Mouse (Mus musculus) testis, postnatal 14 days (tissue): Measurements from ENCODE around the gene Sphk2.
A peak's percentile ranks its signal among the peaks of the same experiment; 100 is the strongest.

ENCODE experiments used
- DNase-seq: peaks from one replicate; pipeline ENCODE4 v3.0.0; 2021; ENCODE audit warnings: low spot score

Gene Sphk2

GRCm38 (mm10) chr7:45717918-45718297 lies at the start of gene Sphk2:
TSS of gene Sphk2 (minus strand) at chr7:45718002.
- peak; percentile 98 for DNase-seq

DNA sequence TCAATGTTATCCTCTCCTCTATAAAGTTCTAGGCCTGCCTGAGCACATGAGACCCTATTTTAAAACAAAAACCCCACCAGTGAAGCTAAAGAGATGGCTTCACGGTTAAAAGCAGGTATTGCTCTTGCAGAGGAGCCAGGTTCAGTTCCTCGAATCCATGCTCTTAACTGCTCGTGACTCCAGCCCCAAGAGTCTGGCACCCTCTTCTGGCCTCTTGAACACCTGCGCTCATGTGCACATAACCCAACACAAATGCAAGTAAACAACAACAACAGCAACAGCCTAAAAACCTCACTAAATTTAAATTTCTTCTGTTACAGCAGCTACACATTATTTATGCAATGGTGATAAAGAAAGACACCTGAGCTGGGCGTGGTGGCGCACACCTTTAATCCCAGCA lies 49.7 kb upstream of the Sphk2 start:
- DNase-seq, result no peak

- no peak for DNase-seq
Observed at GRCm38 (mm10) chr7:45766764-45767163, 49.0 kb upstream of the Sphk2 start.

GRCm38 (mm10) chr7:45765995-45766394 lies 48.2 kb upstream of the Sphk2 start:
- no peak for DNase-seq

DNA sequence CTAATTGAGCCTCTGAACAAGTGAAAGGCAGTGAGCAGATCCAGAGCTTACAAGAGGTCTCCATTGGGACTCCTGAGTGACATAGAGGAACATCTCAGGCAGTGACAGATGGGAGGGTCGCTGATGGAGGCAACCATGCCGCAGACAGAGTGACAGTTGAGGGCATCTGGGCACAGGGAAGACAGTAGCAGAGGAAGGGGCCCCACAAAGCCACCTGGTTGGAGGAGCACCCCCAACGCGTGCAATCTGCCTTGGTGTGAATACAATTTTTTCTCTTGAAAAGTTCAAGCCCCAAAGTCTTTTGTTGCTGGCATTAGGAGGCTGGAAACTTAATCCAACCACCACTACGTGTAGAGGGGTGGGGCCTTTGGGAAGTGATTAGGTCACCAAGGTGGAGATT lies 42.3 kb upstream of the Sphk2 start:
- no peak for DNase-seq

GRCm38 (mm10) chr7:45759400-45759799 lies 41.6 kb upstream of the Sphk2 start:
- no peak for DNase-seq

DNA sequence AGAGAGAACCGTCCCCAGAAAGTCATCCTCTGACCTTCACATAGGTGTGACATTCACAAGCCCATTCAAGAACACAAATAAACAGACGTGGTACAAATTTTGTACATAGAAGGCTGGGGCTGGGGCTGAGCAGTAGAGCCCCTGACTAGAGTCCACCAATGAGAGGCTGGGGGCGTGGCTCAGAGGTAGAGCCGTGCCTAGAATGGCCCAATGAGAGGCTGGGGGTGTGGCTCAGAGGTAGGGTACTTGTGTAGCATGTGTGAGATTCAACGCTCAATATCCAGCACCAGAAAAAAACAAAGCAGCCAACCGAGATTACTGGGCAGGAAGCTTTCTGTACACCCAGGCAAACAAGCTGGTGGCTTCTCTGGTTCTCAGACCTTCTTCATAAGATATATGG lies 37.9 kb upstream of the Sphk2 start:
- peak; percentile 52 for DNase-seq

- DNase-seq, result no peak
Observed at GRCm38 (mm10) chr7:45750162-45750561, 32.4 kb upstream of the Sphk2 start.

GRCm38 (mm10) chr7:45749401-45749800 lies 31.6 kb upstream of the Sphk2 start:
- no peak for DNase-seq

- DNase-seq, result no peak
Observed at GRCm38 (mm10) chr7:45748110-45748509, 30.3 kb upstream of the Sphk2 start.

DNA sequence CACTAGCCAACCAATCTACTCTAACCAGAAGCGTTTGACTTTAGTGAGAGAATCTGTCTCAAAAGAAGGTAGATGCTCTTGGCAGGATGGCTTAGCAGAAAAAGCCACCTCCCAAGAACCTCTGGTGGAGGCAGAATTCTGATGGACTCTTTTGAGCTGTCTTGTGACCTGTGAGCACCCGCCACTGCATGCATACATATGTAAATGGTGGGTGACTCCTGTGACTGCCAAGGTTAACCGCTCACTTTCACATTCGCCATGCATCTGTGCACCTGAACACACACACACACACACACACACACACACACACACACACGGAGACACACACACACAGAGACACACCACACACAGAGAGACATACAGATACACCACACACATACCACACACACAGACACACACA lies 29.6 kb upstream of the Sphk2 start:
- DNase-seq, result no peak

- no peak for DNase-seq
Observed at GRCm38 (mm10) chr7:45746518-45746917, 28.7 kb upstream of the Sphk2 start.

GRCm38 (mm10) chr7:45744387-45744786 lies 26.6 kb upstream of the Sphk2 start:
- peak; percentile 81 for DNase-seq

DNA sequence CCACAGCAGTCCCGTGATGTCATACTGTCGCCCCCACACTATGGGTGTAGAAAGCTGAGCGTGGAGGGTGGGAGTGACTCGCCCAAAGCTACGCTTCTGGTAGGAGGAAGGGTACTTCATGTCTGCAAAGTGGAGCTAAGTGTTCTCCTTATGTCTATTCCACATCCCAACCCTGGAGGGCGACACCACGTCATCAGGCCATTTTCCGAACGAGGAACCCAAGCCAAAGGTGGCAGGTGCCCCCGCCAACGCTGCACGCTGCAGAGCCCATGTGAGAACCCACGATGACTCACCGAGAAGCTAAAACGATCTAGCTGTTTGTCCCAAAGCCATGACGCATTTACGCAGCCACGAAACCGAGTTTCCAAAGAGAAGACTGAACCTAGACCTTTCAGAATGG lies 24.5 kb upstream of the Sphk2 start:
- DNase-seq, result no peak

GRCm38 (mm10) chr7:45741777-45742176 lies 24.0 kb upstream of the Sphk2 start:
- DNase-seq, result no peak

- DNase-seq, result no peak
Observed at GRCm38 (mm10) chr7:45741308-45741707, 23.5 kb upstream of the Sphk2 start.

DNA sequence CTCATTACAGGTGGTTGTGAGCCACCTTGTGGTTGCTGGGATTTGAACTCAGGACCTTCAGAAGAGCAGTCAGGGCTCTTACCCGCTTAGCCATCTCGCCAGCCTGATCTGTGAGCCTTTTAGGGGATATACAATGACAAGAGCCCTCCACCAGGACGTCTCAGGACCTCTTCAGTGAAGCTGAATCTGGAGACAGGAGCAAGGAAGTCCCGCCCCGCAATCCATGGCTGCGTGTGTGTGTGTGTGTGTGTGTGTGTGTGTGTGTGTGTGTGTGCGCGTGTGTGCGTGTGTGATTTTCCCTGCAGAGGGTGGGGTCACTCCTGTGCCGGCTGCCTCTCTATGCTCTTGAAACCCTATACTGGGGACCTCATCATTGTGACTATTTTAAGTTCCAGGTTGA lies 22.0 kb upstream of the Sphk2 start:
- no peak for DNase-seq

DNA sequence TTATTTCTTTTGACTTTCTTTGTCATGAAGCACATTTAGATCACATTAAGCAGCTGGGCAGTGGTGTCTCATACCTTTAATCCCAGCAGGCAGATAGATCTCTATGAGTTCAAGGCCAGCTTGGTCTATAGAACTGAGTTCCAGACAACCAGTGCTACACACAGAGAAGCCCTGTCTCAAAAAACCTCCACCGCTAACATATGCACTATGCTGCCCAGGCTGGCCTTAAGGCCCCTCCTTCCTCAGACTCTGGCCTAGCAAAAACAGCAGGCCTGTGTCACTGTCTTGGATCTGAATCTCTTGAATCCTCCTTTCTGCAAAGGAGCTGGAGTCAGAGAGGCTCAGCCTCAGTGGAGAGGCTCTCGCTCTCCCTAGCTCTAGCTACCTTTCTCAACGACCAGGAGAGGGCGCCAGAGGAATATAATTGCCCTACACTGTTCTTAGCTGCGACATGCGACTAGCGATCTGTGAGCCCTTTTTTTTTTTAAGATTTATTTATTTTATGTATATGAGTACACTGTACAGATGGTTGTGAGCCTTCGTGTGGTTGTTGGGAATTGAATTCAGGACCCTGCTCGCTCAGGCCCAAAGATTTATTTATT lies 21.5 kb upstream of the Sphk2 start:
- DNase-seq, result peak; percentile 66

DNA sequence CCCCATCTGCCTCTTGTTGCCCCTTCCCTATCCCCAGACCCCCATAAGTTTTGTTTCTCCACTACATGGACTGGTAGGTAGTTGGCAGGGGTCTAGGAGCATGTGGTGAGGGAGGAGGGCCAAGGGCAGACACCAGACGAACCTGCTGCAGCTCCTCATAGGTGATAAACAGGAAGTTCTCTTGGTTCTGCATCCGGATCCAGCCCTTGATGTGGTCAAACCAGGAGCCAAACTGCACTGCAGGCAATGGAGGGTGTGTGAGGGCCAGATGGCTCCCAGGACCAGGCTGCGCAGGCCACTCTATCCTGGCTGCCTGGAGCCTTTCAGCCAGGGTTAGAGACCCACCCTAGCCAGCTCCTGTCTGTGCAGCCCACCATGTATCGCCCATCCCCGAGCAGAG lies 15.7 kb upstream of the Sphk2 start:
- no peak for DNase-seq

DNA sequence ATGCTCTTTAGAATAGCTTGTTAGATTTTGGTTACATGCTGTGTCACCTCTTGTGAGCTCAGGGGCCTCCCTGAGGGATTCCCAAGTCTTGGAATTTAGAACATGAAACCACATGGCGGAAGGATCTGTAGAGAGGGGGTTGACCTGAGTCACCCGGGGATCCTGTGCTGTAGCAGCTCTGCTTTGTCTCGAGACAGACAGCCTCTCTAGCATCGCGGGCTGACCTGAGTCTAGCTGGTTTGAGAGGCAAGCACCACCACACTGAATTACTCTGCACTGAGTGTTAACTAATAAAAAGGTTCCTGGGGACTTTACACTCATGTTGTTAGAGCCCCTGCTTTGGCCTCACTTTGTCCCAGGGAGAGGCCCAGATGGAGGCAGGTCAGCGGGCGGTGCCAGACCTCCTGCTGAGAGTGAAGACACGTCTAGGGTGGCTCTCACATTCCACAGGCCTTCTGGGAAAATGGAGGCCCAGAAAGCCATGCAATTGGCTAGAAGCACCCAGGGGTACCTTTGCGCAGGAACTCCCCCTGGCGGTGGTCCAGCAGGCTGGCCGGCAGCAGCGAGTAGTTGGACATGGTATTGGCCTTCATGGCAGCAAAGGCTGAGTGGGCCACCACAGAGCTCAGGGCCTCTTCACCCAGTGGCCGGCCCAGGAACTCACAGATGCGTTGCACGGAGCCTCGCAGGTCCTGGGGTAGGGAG lies 13.1 kb upstream of the Sphk2 start:
- DNase-seq, result no peak

GRCm38 (mm10) chr7:45727625-45728024 lies 9.8 kb upstream of the Sphk2 start:
- DNase-seq, result no peak

DNA sequence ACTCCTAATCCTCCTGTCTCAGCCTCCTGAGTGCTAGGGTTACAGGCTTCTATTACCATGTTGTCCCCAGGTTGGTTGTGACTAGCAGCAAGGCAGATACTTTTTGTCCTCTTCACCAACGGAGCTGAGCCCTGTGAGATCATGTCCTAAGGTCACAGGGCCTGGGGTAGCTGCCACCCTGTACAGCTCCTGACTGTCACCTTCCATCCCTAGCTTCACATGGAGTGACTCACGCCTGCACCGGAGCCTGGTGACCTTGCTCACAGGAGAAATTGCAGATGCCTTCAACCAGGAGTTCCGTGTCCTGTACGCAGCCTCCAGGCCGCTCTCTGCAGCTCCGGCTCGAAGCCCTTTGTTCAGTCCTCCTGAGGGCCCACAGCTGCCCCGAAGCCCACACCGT lies 8.6 kb upstream of the Sphk2 start:
- DNase-seq, result no peak

- no peak for DNase-seq
Observed at GRCm38 (mm10) chr7:45725713-45726112, 7.9 kb upstream of the Sphk2 start, which contains the start of gene Spaca4. TSS of gene Spaca4 (minus strand) at chr7:45725813.

GRCm38 (mm10) chr7:45725151-45725550 lies 7.3 kb upstream of the Sphk2 start:
- DNase-seq, result no peak
